Mouse (Mus musculus) CH12.LX (cell line): ENCODE data around the gene Rapgef4. TPM values are rescaled to one million over a fixed set of nuclear protein-coding genes. Genes with fewer than 3 reads are reported as not detected.

Experiments used
- DNase-seq: peaks from one replicate; pipeline ENCODE4 v3.0.0-alpha.2; 2013; ENCODE audit errors: extremely low read depth
- H3K27ac ChIP-seq: 2 replicates; pipeline ENCODE4 v1.5.1; 2012; ENCODE audit warnings: low read depth, mild to moderate bottlenecking, control low read depth, moderate library complexity; ENCODE audit not compliant: insufficient read depth
- H3K27me3 ChIP-seq: replicated peaks from 2 replicates; pipeline ENCODE3; 2012; ENCODE audit warnings: inconsistent platforms
- H3K36me3 ChIP-seq, 2 experiments: replicated peaks in 1 of 2; 2 replicates each; pipeline versions ENCODE3 to v1.6.1; 2012; ENCODE audit warnings: inconsistent platforms in 1 of 2, low read length in 1 of 2, mild to moderate bottlenecking in 1 of 2, mixed read lengths in 1 of 2, moderate library complexity in 1 of 2; ENCODE audit not compliant: control insufficient read depth in 1 of 2, insufficient read depth in 1 of 2
- H3K4me1 ChIP-seq, 2 experiments: 2 replicates each; pipeline ENCODE4 v1.6.1; 2012; ENCODE audit warnings: inconsistent platforms in 1 of 2, moderate library complexity in 1 of 2; ENCODE audit not compliant: insufficient read depth in 2 of 2, control insufficient read depth in 1 of 2
- H3K4me2 ChIP-seq: 2 replicates; pipeline ENCODE4 v1.6.1; 2012; ENCODE audit warnings: low read depth, mild to moderate bottlenecking, control low read depth; ENCODE audit not compliant: poor library complexity, insufficient read depth, severe bottlenecking
- H3K4me3 ChIP-seq, 3 experiments: fragments of 150-350 bp in 1 of 3; sonication (generic) in 1 of 3; replicated peaks in 1 of 3; 2 replicates each; pipeline versions ENCODE3 to v1.5.1; 2011 to 2012; ENCODE audit warnings: low read depth in 2 of 3, low read length in 2 of 3, mild to moderate bottlenecking in 2 of 3, moderate library complexity in 2 of 3, control low read depth in 1 of 3, improper control_type of control experiment in 1 of 3, inconsistent platforms in 1 of 3, mixed read lengths in 1 of 3; ENCODE audit not compliant: poor library complexity in 1 of 3
- H3K79me2 ChIP-seq: replicated peaks from 2 replicates; pipeline ENCODE4 v1.6.1; 2012; ENCODE audit warnings: mild to moderate bottlenecking, moderate library complexity; ENCODE audit not compliant: control insufficient read depth, poor library complexity, insufficient read depth, severe bottlenecking; ENCODE audit errors: extremely low read depth
- H3K9ac ChIP-seq: 2 replicates; pipeline ENCODE4 v1.6.1; 2012; ENCODE audit warnings: low read depth, mild to moderate bottlenecking, control low read depth, moderate library complexity; ENCODE audit not compliant: insufficient read depth
- H3K9me3 ChIP-seq: replicated peaks from 2 replicates; pipeline ENCODE3; 2012; ENCODE audit warnings: low read length, inconsistent platforms, mixed read lengths
- BHLHE40 ChIP-seq: IDR thresholded peaks from 2 replicates; pipeline ENCODE4 v1.6.1; 2011; ENCODE audit warnings: mild to moderate bottlenecking, low read depth, low read length, improper control_type of control experiment
- CHD1 ChIP-seq: IDR thresholded peaks from 2 replicates; pipeline ENCODE4 v1.6.1; 2012; ENCODE audit warnings: low read depth, low read length, improper control_type of control experiment, inconsistent platforms
- CHD2 ChIP-seq: IDR thresholded peaks from 2 replicates; pipeline ENCODE4 v1.6.1; 2011; ENCODE audit warnings: low read length, improper control_type of control experiment
- CTCF ChIP-seq, 2 experiments: IDR thresholded peaks in 1 of 2; conservative IDR thresholded peaks in 1 of 2; 2 replicates each; pipeline ENCODE4 v1.5.1; 2011 to 2012; ENCODE audit warnings: low read depth in 2 of 2, low read length in 2 of 2, improper control_type of control experiment in 1 of 2, inconsistent platforms in 1 of 2, mild to moderate bottlenecking in 1 of 2, moderate library complexity in 1 of 2
- E2F4 ChIP-seq: IDR thresholded peaks from 2 replicates; pipeline ENCODE4 v1.6.1; 2011; ENCODE audit warnings: low read depth, low read length, improper control_type of control experiment; ENCODE audit not compliant: insufficient replicate concordance
- ELF1 ChIP-seq: IDR thresholded peaks from 2 replicates; pipeline ENCODE4 v1.6.1; 2014; ENCODE audit warnings: low read depth, mild to moderate bottlenecking, inconsistent platforms, low read length, improper control_type of control experiment
- EP300 ChIP-seq: IDR thresholded peaks from 2 replicates; pipeline ENCODE4 v1.6.1; 2011; ENCODE audit warnings: low read length, improper control_type of control experiment
- GABPA ChIP-seq: IDR thresholded peaks from 2 replicates; pipeline ENCODE4 v1.6.1; 2012; ENCODE audit warnings: low read depth, low read length, improper control_type of control experiment, inconsistent platforms; ENCODE audit not compliant: insufficient replicate concordance
- HCFC1 ChIP-seq: IDR thresholded peaks from 2 replicates; pipeline ENCODE4 v1.6.1; 2012; ENCODE audit warnings: low read depth, mild to moderate bottlenecking, inconsistent platforms, low read length, improper control_type of control experiment
- IRF4 ChIP-seq: IDR thresholded peaks from 2 replicates; pipeline ENCODE4 v1.6.1; 2014; ENCODE audit warnings: low read depth, mild to moderate bottlenecking, inconsistent platforms, low read length, improper control_type of control experiment
- JUN ChIP-seq: IDR thresholded peaks from 2 replicates; pipeline ENCODE4 v1.6.1; 2011; ENCODE audit warnings: low read depth, mild to moderate bottlenecking, low read length, improper control_type of control experiment, moderate library complexity; ENCODE audit not compliant: insufficient read depth
- JUND ChIP-seq: conservative IDR thresholded peaks from 2 replicates; pipeline ENCODE4 v1.6.1; 2011; ENCODE audit warnings: low read depth, low read length, improper control_type of control experiment
- KAT2A ChIP-seq: IDR thresholded peaks from 2 replicates; pipeline ENCODE4 v1.6.1; 2012; ENCODE audit warnings: low read length, improper control_type of control experiment, inconsistent platforms; ENCODE audit not compliant: insufficient replicate concordance
- MAFK ChIP-seq: IDR thresholded peaks from 2 replicates; pipeline ENCODE4 v1.6.1; 2011; ENCODE audit warnings: low read length, improper control_type of control experiment; ENCODE audit not compliant: insufficient replicate concordance
- MAX ChIP-seq: IDR thresholded peaks from 2 replicates; pipeline ENCODE4 v1.6.1; 2011; ENCODE audit warnings: low read length, improper control_type of control experiment
- MXI1 ChIP-seq: IDR thresholded peaks from 2 replicates; pipeline ENCODE4 v1.6.1; 2011; ENCODE audit warnings: mild to moderate bottlenecking, low read depth, low read length, improper control_type of control experiment
- NELFE ChIP-seq: IDR thresholded peaks from 2 replicates; pipeline ENCODE4 v1.6.1; 2011; ENCODE audit warnings: low read depth, low read length, improper control_type of control experiment
- NRF1 ChIP-seq: IDR thresholded peaks from 2 replicates; pipeline ENCODE4 v1.6.1; 2014; ENCODE audit warnings: low read depth, mild to moderate bottlenecking, inconsistent platforms, low read length, improper control_type of control experiment, moderate library complexity
- POLR2AphosphoS2 ChIP-seq: IDR thresholded peaks from 2 replicates; pipeline ENCODE4 v1.6.1; 2011; ENCODE audit warnings: low read depth, low read length, improper control_type of control experiment
- RAD21 ChIP-seq: IDR thresholded peaks from 2 replicates; pipeline ENCODE4 v1.6.1; 2011; ENCODE audit warnings: low read depth, mild to moderate bottlenecking, low read length, improper control_type of control experiment, moderate library complexity
- RCOR1 ChIP-seq: conservative IDR thresholded peaks from 2 replicates; pipeline ENCODE4 v1.6.1; 2012; ENCODE audit warnings: low read depth, mild to moderate bottlenecking, inconsistent platforms, low read length, improper control_type of control experiment
- SMC3 ChIP-seq: IDR thresholded peaks from 2 replicates; pipeline ENCODE4 v1.6.1; 2011; ENCODE audit warnings: low read depth, low read length, improper control_type of control experiment
- TBP ChIP-seq: conservative IDR thresholded peaks from 2 replicates; pipeline ENCODE4 v1.6.1; 2011; ENCODE audit warnings: low read depth, low read length, improper control_type of control experiment
- TCF12 ChIP-seq: IDR thresholded peaks from 2 replicates; pipeline ENCODE4 v1.6.1; 2014; ENCODE audit warnings: low read depth, mild to moderate bottlenecking, inconsistent platforms, low read length, improper control_type of control experiment
- USF1 ChIP-seq: IDR thresholded peaks from 2 replicates; pipeline ENCODE4 v1.6.1; 2014; ENCODE audit warnings: low read depth, mild to moderate bottlenecking, inconsistent platforms, low read length, improper control_type of control experiment
- ZC3H11A ChIP-seq: IDR thresholded peaks from 2 replicates; pipeline ENCODE4 v1.6.1; 2012; ENCODE audit warnings: low read depth, mild to moderate bottlenecking, inconsistent platforms, low read length, improper control_type of control experiment
- ZMIZ1 ChIP-seq: IDR thresholded peaks from 2 replicates; pipeline ENCODE4 v1.6.1; 2012; ENCODE audit warnings: low read depth, mild to moderate bottlenecking, inconsistent platforms, low read length, improper control_type of control experiment
- ZNF384 ChIP-seq: IDR thresholded peaks from 2 replicates; pipeline ENCODE4 v1.6.1; 2012; ENCODE audit warnings: low read depth, low read length, improper control_type of control experiment, inconsistent platforms
- dilution Hi-C: fragments of 300-500 bp; cut with MboI; formaldehyde crosslinking; loops from 2 replicates; pipeline ENCODE4 v1.14.3; 2020; ENCODE audit warnings: low sequenced_read_pairs; ENCODE audit not compliant: extremely low pct_unique_long_range_greater_than_20kb, extremely low pct_ligation_motif_present
- in situ Hi-C: fragments of 300-500 bp; cut with MboI; formaldehyde crosslinking; loops from 3 replicates; pipeline ENCODE4 v1.14.3; 2019; ENCODE audit warnings: low sequenced_read_pairs, low pct_ligation_motif_present, low pct_unique_long_range_greater_than_20kb, mixed read lengths
- polyA plus RNA-seq: library from polyadenylated mRNA; unstranded; fragments of >175 nt; gene quantifications from 2 replicates; pipeline ENCODE4 v1.2.1, GENCODE M21; 2012; ENCODE audit warnings: low read depth; ENCODE audit not compliant: insufficient read length
- total RNA-seq, 2 experiments: library from RNA; depleted of rRNA; stranded (reverse); fragments of 300-350 nt in 1 of 2; fragments of >200 nt in 1 of 2; gene quantifications; 2 replicates each; pipeline ENCODE4 v1.2.3; 2012 to 2014

Rapgef4 gene
- total and polyA plus RNA-seq, 3 experiments: 0.12 to 0.13 TPM; not detected in 1

DNA sequence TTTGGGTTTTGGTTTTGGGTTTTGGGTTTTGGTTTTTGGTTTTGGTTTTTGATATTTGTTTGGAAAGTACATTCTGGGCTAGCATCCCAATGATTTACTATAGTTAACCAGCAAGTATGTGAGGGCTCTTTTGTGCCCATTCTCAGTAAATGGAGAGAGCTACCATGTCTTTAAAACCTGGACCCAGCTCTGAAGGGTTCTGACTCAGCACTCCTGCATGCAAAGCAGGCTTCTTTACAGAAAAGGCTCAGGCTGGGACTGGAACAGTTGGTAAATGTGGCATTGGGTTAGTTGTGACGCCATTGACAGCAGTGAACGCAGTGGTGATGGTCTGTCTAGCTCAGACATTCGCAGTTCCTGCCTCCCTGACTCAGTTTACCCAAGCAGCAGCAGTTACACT, 236.3 kb downstream of the Rapgef4 start:
- Histone ChIP-seq H3K27me3 (no peaks in the 10 kb centered on the region), H3K9me3 (no peaks in the 10 kb centered on the region), H3K9ac (no peak overlapping the region), H3K27ac (no peak overlapping the region), H3K4me1 (peaks cover 2 to 14% of the 10 kb centered on the region in 2 experiments; a peak in 2 of 4 replicates), H3K79me2 (no peaks in the 10 kb centered on the region), H3K4me3 (no peak overlapping the region), H3K36me3 (no peaks in the 10 kb centered on the region), H3K4me2 (no peak overlapping the region)
- DNase-seq: peak; percentile 38
- TF ChIP-seq USF1 (no peak), RCOR1 (no peak), MAFK (peak; percentile 63; the same call in 1 of the 2 replicates), ZMIZ1 (no peak)
- dilution Hi-C loops (no loop called here), in situ Hi-C loops (no loop called here)

- peak; percentile 58 for DNase-seq
- no peak overlapping the region for H3K4me3 ChIP-seq
- no peak overlapping the region for H3K9ac ChIP-seq
- no peaks in the 10 kb centered on the region for H3K27me3 ChIP-seq
- dilution Hi-C loops (no loop called here), in situ Hi-C loops (no loop called here)
- TF ChIP-seq CHD1 (no peak), JUND (no peak), KAT2A (no peak), ZMIZ1 (no peak), E2F4 (no peak), NELFE (no peak), MXI1 (no peak), BHLHE40 (peak; percentile 66), ZC3H11A (0 out of 2 replicates have a peak, but pooled peaks have one; percentile 10), IRF4 (0 out of 2 replicates have a peak, but pooled peaks have one; percentile 48), ELF1 (no peak), CHD2 (no peak), MAX (no peak; the same call in 1 of the 2 replicates), RCOR1 (no peak), MAFK (no peak), GABPA (no peak), HCFC1 (no peak), USF1 (no peak), JUN (no peak), TBP (no peak), CTCF (conservative IDR thresholded peaks at IDR 0.05 in 1 of 2, IDR thresholded peaks at IDR 0.05 in 1 of 2; ENCODE audit: low read depth in 2 of 2, low read length in 2 of 2) (peak; percentile 81 to 92), EP300 (no peak), RAD21 (peak; percentile 69), POLR2AphosphoS2 (no peak), ZNF384 (0 out of 2 replicates have a peak, but pooled peaks have one; percentile 8), SMC3 (peak; percentile 80), NRF1 (no peak), TCF12 (no peak)
- H3K9me3 ChIP-seq: no peaks in the 10 kb centered on the region
- no peaks in the 10 kb centered on the region for H3K79me2 ChIP-seq
- H3K4me2 ChIP-seq: no peak overlapping the region
- H3K4me1 ChIP-seq: peaks cover 2 to 9% of the 10 kb centered on the region in 2 experiments; a peak in 2 of 4 replicates
- no peak overlapping the region for H3K27ac ChIP-seq
- no peaks in the 10 kb centered on the region for H3K36me3 ChIP-seq
Measured at GRCm38 (mm10) chr2:72219921-72220320, 238.9 kb downstream of the Rapgef4 start.
